Mouse (Mus musculus) gastrocnemius, postnatal 36 days (tissue): Measurements from ENCODE around the gene Kalrn. TPM values are rescaled to one million over a fixed set of nuclear protein-coding genes. Genes with fewer than 3 reads are reported as not detected.

Source experiments
- DNase-seq, 2 experiments: peaks; one replicate each; pipeline ENCODE4 v3.0.0; 2022
- intact Hi-C: fragments of 180-260 bp; cut with DNase I; formaldehyde crosslinking; loops from one replicate; pipeline ENCODE4 v1.15.1; 2025
- total RNA-seq, 2 experiments: library from RNA; stranded (reverse); gene quantifications; 2 replicates each; pipeline ENCODE4 v1.2.3; 2021

Kalrn gene
- total RNA-seq, 2 experiments from 2014 or later: 19.0 to 21.5 TPM

- DNase-seq: no peak
- intact Hi-C loops: no loop called here
These were observed 59.3 kb downstream of the Kalrn start for GRCm38 (mm10) chr16:34513956-34514593.

- intact Hi-C loops: no loop called here
- no peak for DNase-seq
These were observed 61.0 kb downstream of the Kalrn start for GRCm38 (mm10) chr16:34512326-34512725.

GRCm38 (mm10) chr16:34508125-34508524 lies 65.2 kb downstream of the Kalrn start:
- intact Hi-C loops: no loop called here

DNA sequence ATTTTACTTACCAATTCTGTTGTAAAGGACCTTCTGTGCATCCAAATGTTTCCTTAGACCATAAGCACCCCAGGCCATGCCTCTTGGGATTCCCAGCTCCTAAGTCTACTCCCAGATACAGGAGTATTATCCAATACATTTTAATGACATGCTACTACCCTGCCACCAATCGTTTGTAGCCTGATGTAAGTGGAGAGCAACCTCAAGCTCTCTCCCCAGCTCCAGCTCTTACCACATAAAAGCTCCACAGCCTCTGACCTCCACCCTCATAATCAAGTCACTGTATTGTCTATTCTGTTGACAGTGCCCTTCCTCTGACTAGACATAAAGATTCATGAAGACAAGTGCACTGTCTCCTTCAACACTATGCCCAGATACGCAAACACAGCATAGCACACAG lies 67.3 kb downstream of the Kalrn start:
- DNase-seq: no peak
- intact Hi-C loops: no loop called here

More at GRCm38 (mm10) chr16:34508125-34508524, 65.2 kb downstream of the Kalrn start:
- no peak for DNase-seq

DNA sequence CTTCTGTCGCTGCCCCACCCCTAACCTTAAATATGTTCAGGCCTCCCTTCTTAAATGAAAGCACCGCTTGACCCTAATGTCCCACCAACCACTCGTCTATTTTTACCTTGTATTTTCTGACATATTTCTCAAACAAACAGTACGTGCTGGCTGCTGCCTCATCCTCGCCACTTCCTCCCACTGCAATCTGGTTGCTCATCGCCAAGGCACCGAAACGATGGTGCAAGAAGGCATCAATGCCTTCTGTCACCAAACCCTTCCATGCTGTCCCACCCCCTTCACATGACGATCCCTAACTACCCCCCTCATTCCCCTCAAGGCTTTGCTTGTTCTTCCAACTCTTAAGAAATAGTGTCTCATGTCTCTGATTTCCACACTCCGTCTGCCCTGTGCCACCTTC lies 69.1 kb downstream of the Kalrn start:
- no peak for DNase-seq
- intact Hi-C loops: no loop called here

GRCm38 (mm10) chr16:34502110-34502509 lies 71.2 kb downstream of the Kalrn start:
- intact Hi-C loops: no loop called here
- DNase-seq: no peak

GRCm38 (mm10) chr16:34494741-34495140 lies 78.6 kb downstream of the Kalrn start:
- no peak for DNase-seq
- intact Hi-C loops: no loop called here

DNA sequence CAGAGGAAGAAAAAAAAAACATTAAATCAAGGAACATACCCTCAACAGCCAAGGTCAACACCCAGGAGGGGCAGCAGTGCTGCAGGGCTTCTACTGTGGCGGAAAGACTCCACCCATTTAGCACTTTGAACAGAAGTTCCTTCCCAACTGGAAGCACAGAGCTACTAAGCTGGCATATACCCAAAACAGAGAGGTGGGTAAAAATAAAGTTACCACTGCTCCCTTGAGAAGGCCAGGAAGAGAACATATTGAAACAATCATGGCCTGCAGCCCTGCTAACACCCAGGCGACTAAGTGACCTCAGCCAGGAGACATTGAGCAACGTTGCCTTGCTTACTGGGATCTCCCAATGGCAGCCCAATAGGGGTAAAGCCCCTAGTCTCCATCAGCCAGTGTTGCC lies 79.4 kb downstream of the Kalrn start:
- peak in 1 of 2 experiments; percentile 16 for DNase-seq
- intact Hi-C loops: no loop called here

- intact Hi-C loops: no loop called here
- no peak for DNase-seq
These were observed 82.1 kb downstream of the Kalrn start for GRCm38 (mm10) chr16:34491225-34491624.

DNA sequence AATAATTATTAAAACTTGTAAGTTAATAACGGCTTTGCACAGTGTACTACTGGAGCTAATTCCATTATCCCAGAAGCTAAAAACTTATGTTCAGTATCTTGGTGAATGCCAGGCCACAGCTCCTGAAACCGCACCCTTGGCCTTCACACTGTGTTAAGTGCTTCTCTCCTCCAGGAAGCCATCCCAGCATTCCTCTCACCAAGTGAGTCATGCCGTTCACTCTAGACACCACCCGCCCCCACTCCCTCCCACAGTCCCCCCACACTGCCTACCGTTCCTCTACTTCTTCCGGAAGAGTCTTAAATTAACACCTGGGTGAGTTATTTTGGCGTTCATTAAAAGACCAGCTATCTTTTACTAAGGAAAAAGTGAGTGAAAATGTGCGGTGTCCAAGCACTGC lies 82.8 kb downstream of the Kalrn start:
- DNase-seq: no peak
- intact Hi-C loops: no loop called here

DNA sequence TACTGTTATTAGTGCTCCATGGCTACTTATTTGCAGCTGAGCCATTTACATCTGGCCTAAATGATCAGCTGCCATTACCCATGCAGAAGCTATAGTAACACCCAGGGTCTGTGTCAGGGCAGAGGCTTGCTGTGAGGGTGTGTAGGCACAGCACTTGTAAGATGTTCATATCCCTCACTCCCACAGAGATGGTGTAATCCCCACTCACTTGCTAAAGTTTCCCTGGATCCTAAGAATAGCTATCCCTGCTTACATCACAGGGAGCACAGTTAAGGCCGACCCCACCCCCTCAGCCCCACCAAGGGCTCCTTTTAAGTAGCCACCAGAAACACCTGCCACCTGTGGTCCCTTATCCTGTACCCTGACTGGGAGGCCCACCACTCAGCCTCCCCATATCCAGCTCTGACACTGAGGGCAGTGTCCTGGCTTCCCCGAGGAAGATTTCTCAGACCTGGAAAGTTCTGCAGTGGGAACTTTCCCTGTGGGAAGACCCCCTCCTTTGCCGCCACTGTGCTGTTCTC lies 83.5 kb downstream of the Kalrn start:
- intact Hi-C loops: no loop called here
- no peak for DNase-seq

GRCm38 (mm10) chr16:34487823-34488222 lies 85.5 kb downstream of the Kalrn start:
- intact Hi-C loops: no loop called here
- DNase-seq: no peak

DNA sequence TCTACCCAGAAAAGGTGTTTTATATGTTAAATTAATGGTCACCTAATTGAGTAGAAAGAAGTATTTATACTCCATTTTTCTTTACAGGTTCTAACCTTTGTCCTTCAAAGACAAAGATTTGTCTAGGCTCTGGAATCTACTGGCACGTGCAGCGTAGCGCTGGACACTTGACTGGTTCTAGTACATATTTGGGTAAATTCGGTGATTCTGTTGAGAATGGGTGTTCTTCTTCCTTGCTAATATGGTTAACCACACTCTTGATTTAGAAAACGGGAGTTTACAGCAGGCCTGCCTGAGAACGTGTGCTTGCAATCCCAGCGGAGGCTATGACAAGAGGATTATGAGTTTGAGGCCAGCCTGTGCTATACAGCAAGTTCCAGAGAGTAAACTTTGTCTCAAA lies 86.1 kb downstream of the Kalrn start:
- no peak for DNase-seq
- intact Hi-C loops: no loop called here

DNA sequence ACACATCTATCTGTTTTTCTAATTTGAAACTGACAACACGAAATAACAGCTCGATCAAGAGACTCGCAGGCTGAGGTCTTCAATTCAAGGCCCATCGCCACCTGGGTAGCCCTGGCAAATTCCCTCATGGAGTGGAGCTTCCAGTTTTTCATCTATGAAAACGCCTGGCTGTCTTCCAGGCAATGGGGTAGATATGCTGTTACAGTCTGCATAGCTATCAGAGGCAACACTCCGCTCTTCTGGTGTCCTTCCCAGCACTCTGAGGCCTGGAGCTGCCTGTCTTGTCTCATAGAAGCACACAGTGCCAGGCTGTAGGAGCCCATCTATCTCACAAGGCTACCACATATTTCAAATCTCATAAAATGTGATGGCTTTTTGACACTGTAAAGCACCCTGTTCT lies 87.8 kb downstream of the Kalrn start:
- intact Hi-C loops: no loop called here
- DNase-seq: no peak

- no peak for DNase-seq
- intact Hi-C loops: no loop called here
These were observed 88.4 kb downstream of the Kalrn start for GRCm38 (mm10) chr16:34484921-34485320.

GRCm38 (mm10) chr16:34484213-34484612 lies 89.1 kb downstream of the Kalrn start:
- intact Hi-C loops: no loop called here
- DNase-seq: no peak

- no peak for DNase-seq
- intact Hi-C loops: no loop called here
These were observed 89.6 kb downstream of the Kalrn start for GRCm38 (mm10) chr16:34483716-34484115.

GRCm38 (mm10) chr16:34474741-34475140 lies 98.6 kb downstream of the Kalrn start:
- no peak for DNase-seq
- intact Hi-C loops: no loop called here

- no peak for DNase-seq
- intact Hi-C loops: no loop called here
These were observed 99.4 kb downstream of the Kalrn start for GRCm38 (mm10) chr16:34473891-34474290.

- no peak for DNase-seq
- intact Hi-C loops: no loop called here
These were observed 101.9 kb downstream of the Kalrn start for GRCm38 (mm10) chr16:34471441-34471840.

GRCm38 (mm10) chr16:34470343-34470742 lies 103.0 kb downstream of the Kalrn start:
- intact Hi-C loops: no loop called here

DNA sequence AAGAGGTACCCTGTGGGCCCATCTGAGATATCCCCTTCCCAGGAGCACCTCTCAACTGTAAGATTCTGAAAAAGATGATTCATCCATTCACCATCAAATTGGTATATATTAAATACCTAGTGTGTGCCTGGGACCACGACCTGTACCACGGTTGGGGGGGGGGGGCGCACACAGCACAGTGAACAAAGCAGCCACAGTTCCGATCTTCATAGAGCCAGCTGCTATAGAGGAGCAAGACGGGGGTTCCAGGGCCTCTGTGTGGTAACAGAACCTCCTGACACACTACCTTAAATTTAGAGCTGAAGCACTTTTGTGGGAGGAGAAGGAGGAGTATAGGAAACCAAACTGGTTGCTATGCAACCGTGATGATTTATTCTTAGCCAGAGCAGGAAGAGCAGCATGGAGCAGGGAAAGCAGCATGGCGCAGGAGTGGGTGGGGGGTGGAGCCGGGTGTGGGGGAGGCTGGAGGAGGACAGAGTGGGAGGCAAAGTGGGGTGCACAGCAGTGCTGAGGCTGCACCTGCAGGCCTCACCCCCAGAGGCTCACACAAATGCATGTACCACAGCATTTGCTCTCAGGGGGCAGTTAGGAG lies 104.0 kb downstream of the Kalrn start:
- no peak for DNase-seq
- intact Hi-C loops: no loop called here

More at GRCm38 (mm10) chr16:34470343-34470742, 103.0 kb downstream of the Kalrn start:
- no peak for DNase-seq
